8 mouse cellular contexts compared by ENCODE assay signal in the genomic region with DNA sequence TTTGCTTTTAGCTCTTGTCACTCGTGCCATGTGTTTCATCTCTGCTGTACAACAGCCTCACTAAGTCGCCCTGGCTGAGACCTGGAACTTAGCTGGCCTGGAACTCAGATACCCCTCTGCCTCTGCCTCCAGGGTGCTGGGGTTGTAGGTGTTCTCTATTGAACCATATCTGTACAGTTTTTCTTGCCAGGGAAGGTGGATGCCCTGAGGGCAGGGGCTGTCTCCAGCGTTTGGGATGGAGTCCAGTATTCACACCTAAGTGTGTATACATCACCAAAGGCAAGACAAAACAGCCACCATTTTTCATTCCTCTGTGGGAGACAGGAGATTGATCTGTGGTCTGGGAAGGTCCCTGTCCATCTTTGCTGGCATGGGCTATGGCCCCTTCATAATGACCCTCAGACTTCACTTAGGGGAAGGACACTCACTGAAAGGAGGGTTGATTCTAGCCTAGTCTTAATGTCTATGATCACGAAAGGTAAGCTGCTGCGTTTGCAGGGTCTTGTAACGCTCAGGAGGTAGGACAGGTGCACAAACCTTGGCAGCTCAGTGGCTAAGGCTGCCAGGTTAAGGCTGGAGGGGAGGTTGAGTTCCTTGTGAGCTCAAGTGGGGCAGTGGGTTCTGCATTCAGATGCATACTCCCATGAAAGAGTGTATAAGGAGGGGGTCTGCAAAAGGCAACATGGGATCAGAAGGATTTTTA. TPM values are rescaled to one million over a fixed set of nuclear protein-coding genes. Genes with fewer than 3 reads are reported as not detected.
DNase-seq lines count a peak whose midpoint lies in the region; ATAC-seq and TF ChIP-seq lines count a peak whose summit lies in the region.

No protein-coding gene starts in this region.

- DNase-seq in layer of hippocampus, adult 2 months (ENCODE audit: low spot score in 2 of 2): no peak
- DNase-seq in layer of hippocampus, postnatal 10 days (ENCODE audit: low spot score in 2 of 2): no peak
- no peak for DNase-seq in cerebellum, postnatal 25 days
- DNase-seq in testis, postnatal 10 days (ENCODE audit: low spot score): no peak

- H3K4me2 ChIP-seq in embryonic facial prominence, embryonic 12.5 days (replicated peaks): peak overlapping the region; percentile 71; the same call in 1 of the 2 replicates
- peak overlapping the region; percentile 72 for H3K4me2 ChIP-seq in liver, embryonic 16.5 days (ENCODE audit: low read depth, low read length)

- H3K4me3 ChIP-seq in erythroblast, embryonic 14.5 days (replicated peaks): peak overlapping the region; percentile 63
- H3K4me3 ChIP-seq in layer of hippocampus, adult 2 months: peak overlapping the region; percentile 63
- no peak overlapping the region for H3K4me3 ChIP-seq in embryonic facial prominence, embryonic 12.5 days
- H3K4me3 ChIP-seq in liver, embryonic 16.5 days (ENCODE audit: low read depth, low read length): peak overlapping the region; percentile 68; the same call in 1 of the 2 replicates

- WGBS in embryonic facial prominence, embryonic 12.5 days: 75% methylated on average over 6 of the region's 6 CpGs
- 70% methylated on average over 6 of the region's 6 CpGs for WGBS in liver, embryonic 16.5 days (ENCODE audit: insufficient replicate concordance)

- peak overlapping the region; percentile 75 for H3K27ac ChIP-seq in layer of hippocampus, adult 2 months
- H3K27ac ChIP-seq in embryonic facial prominence, embryonic 12.5 days: no peak overlapping the region
- H3K27ac ChIP-seq in liver, embryonic 16.5 days (ENCODE audit: low read length): no peak overlapping the region

- no peak overlapping the region for H3K9ac ChIP-seq in embryonic facial prominence, embryonic 12.5 days
- no peak overlapping the region for H3K9ac ChIP-seq in liver, embryonic 16.5 days (ENCODE audit: low read depth, low read length)

- H3K9me3 ChIP-seq in erythroblast, embryonic 14.5 days (ENCODE audit: control insufficient read depth, low read length): no peaks in the 10 kb centered on the region
- H3K9me3 ChIP-seq in embryonic facial prominence, embryonic 12.5 days: no peaks in the 10 kb centered on the region
- no peaks in the 10 kb centered on the region for H3K9me3 ChIP-seq in liver, embryonic 16.5 days (replicated peaks; ENCODE audit: control insufficient read depth, low read length)

- H3K36me3 ChIP-seq in erythroblast, embryonic 14.5 days (ENCODE audit: control insufficient read depth): no peaks in the 10 kb centered on the region
- H3K36me3 ChIP-seq in embryonic facial prominence, embryonic 12.5 days: no peaks in the 10 kb centered on the region
- no peaks in the 10 kb centered on the region for H3K36me3 ChIP-seq in liver, embryonic 16.5 days (ENCODE audit: control insufficient read depth, insufficient read depth)

- peaks cover 20% of the 10 kb centered on the region for H3K4me1 ChIP-seq in erythroblast, embryonic 14.5 days (ENCODE audit: control insufficient read depth)
- H3K4me1 ChIP-seq in embryonic facial prominence, embryonic 12.5 days: peaks cover 6% of the 10 kb centered on the region; the same call in 1 of the 2 replicates
- no peaks in the 10 kb centered on the region for H3K4me1 ChIP-seq in liver, embryonic 16.5 days (ENCODE audit: control insufficient read depth, low read depth, low read length)

- no peak for ATAC-seq in erythroblast, adult 5-6 weeks (replicated peaks; ENCODE audit: low FRiP score, poor library complexity, severe bottlenecking)
- ATAC-seq in embryonic facial prominence, embryonic 12.5 days (ENCODE audit: insufficient number of reproducible peaks, insufficient read depth, low FRiP score, low TSS enrichment): no peak
- no peak for ATAC-seq in liver, embryonic 16.5 days (ENCODE audit: low read depth)

- TF ChIP-seq CTCF in layer of hippocampus, adult 2 months (conservative IDR thresholded peaks at IDR 0.05): no peak

- H3K27me3 ChIP-seq in erythroblast, embryonic 14.5 days (ENCODE audit: control insufficient read depth): peaks cover 11% of the 10 kb centered on the region
- no peaks in the 10 kb centered on the region for H3K27me3 ChIP-seq in embryonic facial prominence, embryonic 12.5 days
- H3K27me3 ChIP-seq in liver, embryonic 16.5 days (ENCODE audit: control insufficient read depth, insufficient read depth, low read depth, low read length): no peaks in the 10 kb centered on the region

RNA-seq across cellular contexts. Expression of gene Gm12216, which starts 0.8 kb away (rescaled TPM):
- polyA plus RNA-seq in erythroblast, embryonic 14.5 days (2012): not detected in 2 replicates
- total RNA-seq in erythroblast, adult 5-6 weeks (2015; ENCODE audit: low replicate concordance): not detected in 2 replicates
- total RNA-seq in erythroblast, adult 5-6 weeks (2017; ENCODE audit: low replicate concordance): 0.17 TPM in 1 of 2 replicates, not detected in the other
- 1 to 10 TPM; 8.5 to 8.9 TPM for total RNA-seq in layer of hippocampus, adult 2 months (2021)
- total RNA-seq in layer of hippocampus, postnatal 10 days (2021): 1 to 10 TPM; 1.4 to 3.6 TPM
- 0.28 and 0.74 TPM in 2 replicates for polyA plus RNA-seq in embryonic facial prominence, embryonic 12.5 days (2016; fragmentation: Nextera tagmentation; extraction: Ambion mirVana)
- 0.08 and 0.44 TPM in 2 replicates for polyA plus RNA-seq in liver, embryonic 16.5 days (2015; fragmentation: Nextera tagmentation; extraction: Ambion mirVana)

RNA-seq across cellular contexts. Expression of gene Slc22a5, which starts 33.3 kb away (rescaled TPM):
- polyA plus RNA-seq in erythroblast, embryonic 14.5 days (2012): 0.07 TPM in 1 of 2 replicates, not detected in the other
- total RNA-seq in erythroblast, adult 5-6 weeks (2015; ENCODE audit: low replicate concordance): 2.1 and 2.7 TPM in 2 replicates
- total RNA-seq in erythroblast, adult 5-6 weeks (2017; ENCODE audit: low replicate concordance): 2.0 and 2.4 TPM in 2 replicates
- 10 to 100 TPM; 10.7 to 12.4 TPM for total RNA-seq in layer of hippocampus, adult 2 months (2021)
- 10 to 100 TPM; 13.3 to 15.8 TPM for total RNA-seq in layer of hippocampus, postnatal 10 days (2021)
- polyA plus RNA-seq in embryonic facial prominence, embryonic 12.5 days (2016; fragmentation: Nextera tagmentation; extraction: Ambion mirVana): 9.0 and 10.5 TPM in 2 replicates
- 2.4 and 2.6 TPM in 2 replicates for polyA plus RNA-seq in liver, embryonic 16.5 days (2015; fragmentation: Nextera tagmentation; extraction: Ambion mirVana)
